Mouse (Mus musculus) heart, adult 11 months (tissue): ENCODE measurements at regions not wholly inside any gene's neighbourhood (a gene's known extent, or its start where the extent isn't known, plus 50 kb on each side); places are given as distances from the start of the nearest gene placed in this dataset.
"Not testable (repeated sequence)": the region's sequence is repeated elsewhere in the genome, so short reads cannot be mapped to it uniquely, and the experiment has no call there.

Experiments used
- DNase-seq: peaks from one replicate; pipeline ENCODE4 v3.0.0; 2022

DNA sequence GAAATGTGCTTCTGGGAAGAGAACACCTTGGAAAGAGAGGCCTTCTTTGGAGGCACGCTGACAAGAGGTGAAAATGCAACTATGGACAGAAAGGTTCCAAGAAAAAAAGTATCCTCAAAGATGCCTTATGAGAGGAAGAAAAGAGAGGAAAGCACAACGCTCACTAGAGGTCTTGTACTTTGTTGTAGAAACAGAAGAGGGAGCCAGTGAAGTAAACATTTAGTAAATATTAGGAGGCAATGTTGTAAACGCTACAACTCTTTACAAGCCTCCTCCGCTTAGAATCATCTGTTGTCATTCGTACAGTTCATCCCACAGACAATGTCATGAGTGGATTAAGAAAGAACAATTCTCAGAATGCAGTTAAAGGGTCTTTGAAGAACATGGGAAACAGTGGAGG lies 77.4 kb downstream of the Tfpi2 start:
- no peak for DNase-seq

DNA sequence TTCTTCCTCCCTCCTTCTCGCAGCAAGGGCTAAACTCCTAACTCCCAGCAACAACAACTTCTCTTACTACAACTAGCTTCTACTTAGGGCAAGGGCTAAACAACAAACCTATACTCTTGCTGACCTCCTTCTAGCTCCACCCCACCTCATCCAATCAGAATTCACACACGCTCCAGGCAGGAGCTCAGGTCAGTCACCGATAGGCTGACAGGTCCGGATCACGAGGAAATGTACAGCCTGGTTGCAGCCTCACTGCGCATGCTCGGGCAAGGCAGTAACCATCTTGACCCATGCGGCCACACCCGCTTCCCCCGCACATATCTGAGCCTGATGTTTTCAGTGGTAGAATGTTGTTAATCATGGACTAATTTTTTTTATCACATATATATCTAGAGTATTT lies 84.0 kb downstream of the Tfpi2 start:
- DNase-seq = peak; percentile 83

DNA sequence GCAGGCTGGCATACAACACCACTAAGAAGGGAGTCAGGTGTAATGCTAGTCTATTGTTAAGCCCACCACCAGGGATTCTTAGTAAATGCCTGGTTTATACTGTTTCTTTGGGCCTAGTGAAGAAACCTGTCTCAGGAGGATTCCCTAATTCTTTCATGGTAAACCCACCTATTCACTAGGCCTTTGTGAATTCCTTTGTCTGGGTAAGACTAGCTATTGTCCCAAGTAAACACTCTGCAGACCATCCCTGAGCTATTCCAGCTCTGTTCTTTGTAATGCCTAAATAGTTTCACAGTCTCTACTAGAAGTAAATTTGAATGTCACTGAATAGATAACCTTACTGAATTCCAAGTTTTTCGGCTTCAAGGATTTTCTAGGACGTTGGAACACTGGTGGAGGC lies 111.3 kb upstream of the Calcr start:
- DNase-seq = not testable (repeated sequence)

DNA sequence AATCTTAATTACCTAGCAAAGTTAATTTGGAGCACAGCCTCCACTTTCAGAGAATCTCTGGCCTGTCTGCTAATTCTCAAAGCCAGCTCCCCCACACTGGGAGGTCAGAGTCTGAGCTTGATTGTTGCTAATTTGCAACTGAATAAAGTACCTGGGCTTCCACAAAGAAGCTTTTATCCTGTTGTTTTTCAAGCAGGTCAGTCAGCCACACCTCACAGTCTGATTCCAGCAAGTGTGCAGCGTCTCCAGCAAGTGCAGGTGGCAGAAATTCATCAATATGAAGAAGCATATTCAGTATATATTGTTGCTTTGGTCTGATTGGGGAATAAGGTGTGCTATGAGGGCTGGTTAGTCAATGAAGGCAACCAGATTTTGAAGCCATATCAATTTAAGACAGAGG lies 110.3 kb upstream of the Calcr start:
- DNase-seq = not testable (repeated sequence)

DNA sequence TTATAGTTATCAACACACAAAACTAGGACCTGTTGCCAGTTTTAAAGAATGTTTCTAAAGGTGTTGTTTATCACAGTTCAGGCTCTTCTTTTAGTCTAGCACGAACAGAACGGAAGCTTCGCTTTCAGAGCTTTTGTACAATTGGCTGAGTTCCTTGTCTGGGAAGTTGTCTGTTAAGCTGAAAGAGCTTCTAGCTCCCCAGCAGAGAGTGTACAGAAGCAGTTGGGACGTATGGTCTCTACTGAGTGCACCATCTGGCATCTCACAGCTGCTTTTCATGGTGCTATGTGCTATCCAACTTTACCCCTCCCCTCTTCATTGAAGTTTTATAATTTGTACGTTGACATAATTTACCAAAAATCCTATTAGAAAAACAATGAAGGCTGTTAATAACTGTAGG lies 96.5 kb upstream of the Calcr start:
- DNase-seq = no peak

DNA sequence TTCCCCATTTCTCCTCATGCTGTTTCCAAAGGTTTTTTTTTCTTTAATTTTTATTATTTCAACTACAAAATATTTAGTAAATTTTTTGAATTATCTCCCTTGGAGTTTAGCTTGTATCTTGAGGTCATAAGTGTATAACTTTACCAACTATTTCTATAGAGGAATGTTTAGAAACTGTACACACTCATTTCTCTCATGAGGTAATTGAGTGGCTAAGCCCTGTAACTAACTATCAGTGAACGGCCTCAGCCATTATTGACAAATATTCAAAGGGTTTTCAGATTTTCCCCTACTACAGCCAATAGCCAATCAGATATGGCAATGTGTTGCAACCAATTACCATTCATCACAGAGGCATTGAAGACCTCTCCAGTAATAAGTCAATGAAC lies 96.1 kb upstream of the Calcr start:
- DNase-seq = no peak

DNA sequence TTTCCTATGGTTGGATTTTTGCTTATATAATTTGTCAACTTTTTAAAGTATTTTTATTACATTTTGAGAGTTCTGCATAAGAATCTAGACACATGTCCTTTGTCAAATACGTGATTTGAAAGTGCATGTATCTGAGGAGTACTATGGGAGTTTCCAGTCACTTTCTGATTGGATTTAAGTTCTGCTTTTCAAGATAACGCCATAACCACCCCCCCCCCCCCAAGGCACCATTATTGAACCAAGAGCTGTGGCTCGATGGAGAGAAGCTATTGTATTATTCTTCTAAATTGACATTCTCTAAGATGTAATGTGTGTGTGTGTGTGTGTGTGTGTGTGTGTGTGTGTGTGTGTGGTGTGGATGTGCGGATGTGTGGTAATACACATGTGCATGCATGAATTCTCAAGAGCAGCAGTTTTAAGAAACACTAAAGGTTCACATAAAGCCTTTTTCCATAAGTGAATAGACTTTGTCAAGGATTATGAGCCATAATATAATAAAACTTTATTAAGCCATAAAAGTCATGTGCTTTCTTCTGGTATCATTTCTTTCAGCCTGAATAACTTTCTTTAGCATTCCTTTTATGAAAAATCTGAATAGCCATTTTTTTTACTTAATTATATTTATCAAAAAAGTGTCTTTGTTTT lies 95.5 kb upstream of the Calcr start:
- no peak for DNase-seq

DNA sequence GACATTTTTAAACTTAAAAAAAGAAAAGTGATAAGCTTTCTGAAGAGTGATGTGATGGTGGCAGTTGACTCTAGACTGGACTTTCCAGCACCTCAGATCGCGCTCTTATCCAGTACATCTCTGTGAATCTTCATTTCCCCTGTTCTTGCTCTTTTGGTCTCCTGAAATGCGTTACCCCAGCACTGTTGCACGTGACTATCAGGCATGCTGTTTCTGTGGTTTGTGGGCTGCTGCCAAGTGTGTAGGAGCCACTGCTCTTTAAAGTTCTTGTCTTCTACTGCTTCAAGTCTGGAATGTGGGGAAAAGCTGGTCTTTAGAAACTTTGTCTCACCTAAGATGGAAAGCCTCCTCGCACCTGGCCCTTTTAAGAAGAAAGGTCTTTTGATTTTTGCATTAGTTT lies 85.6 kb upstream of the Calcr start:
- no peak for DNase-seq
